Mouse (Mus musculus): ENCODE measurements around the gene Dcps.
"Not testable (repeated sequence)": the region's sequence is repeated elsewhere in the genome, so short reads cannot be mapped to it uniquely, and the experiment has no call there.

Gene Dcps

GRCm38 (mm10) chr9:35176124-35176659 lies 331 bp upstream of the Dcps start:
- DNase-seq (ENCODE audit: low read depth): no peak

GRCm38 (mm10) chr9:35173331-35173730 lies 2.5 kb downstream of the Dcps start:
- DNase-seq (ENCODE audit: low read depth): no peak

- DNase-seq (ENCODE audit: low read depth): no peak
These were observed 5.8 kb downstream of the Dcps start for GRCm38 (mm10) chr9:35170071-35170470.

GRCm38 (mm10) chr9:35166798-35167635 lies 8.8 kb downstream of the Dcps start:
- no peak for DNase-seq (ENCODE audit: low read depth)

GRCm38 (mm10) chr9:35166144-35166797 lies 9.6 kb downstream of the Dcps start:
- DNase-seq (ENCODE audit: low read depth): peak; percentile 24

GRCm38 (mm10) chr9:35164142-35164874 lies 11.6 kb downstream of the Dcps start:
- DNase-seq (ENCODE audit: low read depth): no peak

- DNase-seq (ENCODE audit: low read depth): no peak
These were observed 12.7 kb downstream of the Dcps start for GRCm38 (mm10) chr9:35163011-35163690.

GRCm38 (mm10) chr9:35161721-35162120 lies 14.1 kb downstream of the Dcps start:
- no peak for DNase-seq (ENCODE audit: low read depth)

GRCm38 (mm10) chr9:35160662-35161061 lies 15.2 kb downstream of the Dcps start:
- no peak for DNase-seq (ENCODE audit: low read depth)

GRCm38 (mm10) chr9:35158477-35158876 lies 17.4 kb downstream of the Dcps start:
- DNase-seq (ENCODE audit: low read depth): no peak

GRCm38 (mm10) chr9:35156862-35157261 lies 19.0 kb downstream of the Dcps start:
- DNase-seq (ENCODE audit: low read depth): no peak

- DNase-seq (ENCODE audit: low read depth): no peak
These were observed 19.7 kb downstream of the Dcps start for GRCm38 (mm10) chr9:35156002-35156710.

GRCm38 (mm10) chr9:35152923-35153322 lies 22.9 kb downstream of the Dcps start:
- DNase-seq (ENCODE audit: low read depth): no peak

GRCm38 (mm10) chr9:35148822-35149221 lies 27.0 kb downstream of the Dcps start:
- not testable (repeated sequence) for DNase-seq (ENCODE audit: low read depth)

GRCm38 (mm10) chr9:35147261-35147660 lies 28.6 kb downstream of the Dcps start:
- not testable (repeated sequence) for DNase-seq (ENCODE audit: low read depth)

GRCm38 (mm10) chr9:35145829-35146228 lies 30.0 kb downstream of the Dcps start:
- no peak for DNase-seq (ENCODE audit: low read depth)

GRCm38 (mm10) chr9:35145118-35145517 lies 30.7 kb downstream of the Dcps start:
- DNase-seq (ENCODE audit: low read depth): no peak

- no peak for DNase-seq (ENCODE audit: low read depth)
These were observed 33.6 kb downstream of the Dcps start for GRCm38 (mm10) chr9:35142221-35142620.

GRCm38 (mm10) chr9:35139231-35139744 lies 36.6 kb downstream of the Dcps start:
- no peak for DNase-seq (ENCODE audit: low read depth)

- no peak for DNase-seq (ENCODE audit: low read depth)
These were observed 37.8 kb downstream of the Dcps start for GRCm38 (mm10) chr9:35138029-35138428.

GRCm38 (mm10) chr9:35135575-35135974 lies 40.3 kb downstream of the Dcps start:
- DNase-seq (ENCODE audit: low read depth): no peak

Measured in c-Kit-positive CD71-negative TER-119-negative erythroid progenitor cells, embryonic 14.5 days (primary cell).